Mouse (Mus musculus) G1E (cell line): ENCODE measurements around the gene Tcp1. TPM values are rescaled to one million over a fixed set of nuclear protein-coding genes. Genes with fewer than 3 reads are reported as not detected.

Experiments used
- ATAC-seq: 2 replicates; pipeline ENCODE4 v1.8.0; 2016; ENCODE audit warnings: mild to moderate bottlenecking; ENCODE audit not compliant: insufficient number of reproducible peaks, poor library complexity, low FRiP score, severe bottlenecking; ENCODE audit errors: extremely low read depth
- DNase-seq: peaks from one replicate; pipeline ENCODE4 v3.0.0; 2012; ENCODE audit warnings: low spot score
- H3K27me3 ChIP-seq: 2 replicates; pipeline ENCODE4 v1.6.1; 2012; ENCODE audit warnings: mild to moderate bottlenecking, low read length, inconsistent platforms; ENCODE audit not compliant: insufficient read depth
- H3K36me3 ChIP-seq: replicated peaks from 2 replicates; pipeline ENCODE3; 2012; ENCODE audit warnings: mild to moderate bottlenecking, inconsistent platforms
- H3K4me1 ChIP-seq: 2 replicates; pipeline ENCODE4 v1.6.1; 2012; ENCODE audit warnings: low read depth, low read length, inconsistent platforms, mixed read lengths; ENCODE audit not compliant: insufficient read depth
- H3K4me3 ChIP-seq: 2 replicates; pipeline ENCODE4 v1.5.1; 2012; ENCODE audit warnings: low read depth, mild to moderate bottlenecking, inconsistent platforms, low read length, moderate library complexity, mixed read lengths
- H3K9me3 ChIP-seq: replicated peaks from 2 replicates; pipeline ENCODE4 v1.6.1; 2012; ENCODE audit warnings: inconsistent platforms
- CTCF ChIP-seq: IDR thresholded peaks from 2 replicates; pipeline ENCODE4 v1.5.1; 2012; ENCODE audit warnings: low read depth, low read length, inconsistent platforms, mixed read lengths
- GATA1 ChIP-seq: IDR thresholded peaks from 2 replicates; pipeline ENCODE4 v1.6.1; 2012; ENCODE audit warnings: borderline replicate concordance, low read length, inconsistent platforms, mixed read lengths
- GATA2 ChIP-seq: IDR thresholded peaks from 2 replicates; pipeline ENCODE4 v1.6.1; 2012; ENCODE audit warnings: low read depth, low read length, inconsistent platforms, borderline replicate concordance
- POLR2AphosphoS5 ChIP-seq: IDR thresholded peaks from 2 replicates; pipeline ENCODE4 v1.6.1; 2012; ENCODE audit warnings: low read depth, low read length, inconsistent platforms; ENCODE audit not compliant: insufficient replicate concordance
- TAL1 ChIP-seq: conservative IDR thresholded peaks from 2 replicates; pipeline ENCODE4 v1.6.1; 2012; ENCODE audit warnings: low read depth, low read length, inconsistent platforms, mixed read lengths
- polyA plus RNA-seq: library from polyadenylated mRNA; stranded (reverse); fragments of >175 nt; gene quantifications from 2 replicates; pipeline ENCODE4 v1.2.3, GENCODE M21; 2012
- total RNA-seq, 2 experiments: library from RNA; stranded (forward) in 1 of 2; stranded (reverse) in 1 of 2; fragments of 200-1000 nt in 1 of 2; fragments of >200 nt in 1 of 2; fragmentation: Nextera tagmentation in 1 of 2; gene quantifications; 2 replicates each; pipeline ENCODE4 v1.2.3; 2014 to 2017

Tcp1 gene
- total and polyA plus RNA-seq, 3 experiments = 56.3 to 1,033 (median 429) TPM

DNA sequence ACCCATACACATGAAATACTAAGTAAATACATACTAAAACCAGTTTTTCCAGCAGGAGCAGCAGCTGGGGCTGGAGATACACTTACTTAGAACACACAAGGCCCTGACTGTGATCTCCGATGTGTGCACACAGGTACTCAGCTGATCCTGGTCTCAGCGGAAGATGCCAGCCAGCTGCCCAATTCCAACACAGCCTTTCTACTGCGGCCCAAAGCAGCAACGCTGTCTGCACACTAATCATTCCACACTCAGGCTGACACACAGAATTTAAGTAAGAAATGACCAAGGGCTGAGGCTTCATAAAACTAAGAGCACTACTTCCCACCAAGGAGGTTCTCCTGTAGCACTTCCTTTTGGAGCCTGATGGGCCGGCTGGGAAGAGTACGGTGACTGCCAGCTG, 13.2 kb upstream of the Tcp1 start:
- H3K4me1 ChIP-seq = no peaks in the 10 kb centered on the region
- H3K4me3 ChIP-seq = no peak overlapping the region
- no peaks in the 10 kb centered on the region for H3K27me3 ChIP-seq
- no peaks in the 10 kb centered on the region for H3K9me3 ChIP-seq
- TF ChIP-seq CTCF = no peak
- no peak for TF ChIP-seq POLR2AphosphoS5
- TF ChIP-seq GATA1 = no peak
- no peak for TF ChIP-seq GATA2
- TF ChIP-seq TAL1 = no peak
- H3K36me3 ChIP-seq = peaks cover 72% of the 10 kb centered on the region
- DNase-seq (no peak), ATAC-seq (no peak)

DNA sequence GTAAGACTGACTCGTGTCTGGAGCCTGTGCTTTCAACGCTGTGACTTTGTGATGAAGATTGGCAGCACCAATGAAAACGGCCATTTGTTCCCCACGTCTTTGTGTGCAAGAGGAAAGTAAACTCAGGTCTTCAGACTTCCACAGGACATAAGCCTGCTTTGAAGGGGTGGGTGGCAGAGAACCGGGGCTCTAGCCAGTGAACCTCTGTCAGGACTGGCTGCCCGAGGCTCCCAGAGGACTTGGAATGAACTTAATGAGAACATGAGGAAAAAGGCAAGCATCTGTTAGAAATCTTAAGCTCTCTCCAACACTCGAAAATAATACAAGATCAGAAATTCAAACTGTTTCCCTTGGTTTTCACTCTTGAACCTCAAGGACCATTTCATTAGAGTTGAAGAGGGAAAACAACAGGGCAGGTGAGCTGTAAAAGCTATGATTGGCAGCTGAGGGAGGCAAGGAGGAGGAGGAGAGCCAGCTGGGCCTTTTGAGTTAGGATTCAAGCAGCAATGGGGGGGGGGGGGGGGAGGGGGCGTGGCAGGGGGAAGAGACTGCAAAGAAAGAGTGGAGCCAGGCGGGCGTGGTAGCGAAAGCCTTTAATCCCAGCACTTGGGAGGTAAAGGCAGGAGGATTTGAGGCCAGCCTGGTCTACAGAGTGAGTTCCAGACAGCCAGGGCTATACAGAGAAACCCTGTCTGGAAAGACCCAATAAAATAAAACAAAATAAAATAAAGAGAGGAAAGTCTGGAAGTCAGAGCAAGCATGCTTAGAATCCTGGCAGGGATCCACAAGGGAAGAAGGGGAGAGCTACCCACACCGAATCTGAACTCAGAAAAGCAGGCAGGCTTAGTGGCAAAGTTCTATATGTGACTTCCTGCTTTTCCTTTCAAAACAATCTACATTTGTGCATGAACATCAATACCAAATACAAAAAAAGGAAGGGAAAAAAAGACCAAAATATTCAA, 11.8 kb upstream of the Tcp1 start:
- DNase-seq (no peak), ATAC-seq (no peak)
- H3K9me3 ChIP-seq = no peaks in the 10 kb centered on the region
- no peak for TF ChIP-seq CTCF
- no peak for TF ChIP-seq GATA1
- TF ChIP-seq TAL1 = no peak
- TF ChIP-seq POLR2AphosphoS5 = no peak
- no peak for TF ChIP-seq GATA2
- no peak overlapping the region for H3K4me3 ChIP-seq
- peaks cover 74% of the 10 kb centered on the region for H3K36me3 ChIP-seq
- no peaks in the 10 kb centered on the region for H3K27me3 ChIP-seq
- H3K4me1 ChIP-seq = no peaks in the 10 kb centered on the region

DNA sequence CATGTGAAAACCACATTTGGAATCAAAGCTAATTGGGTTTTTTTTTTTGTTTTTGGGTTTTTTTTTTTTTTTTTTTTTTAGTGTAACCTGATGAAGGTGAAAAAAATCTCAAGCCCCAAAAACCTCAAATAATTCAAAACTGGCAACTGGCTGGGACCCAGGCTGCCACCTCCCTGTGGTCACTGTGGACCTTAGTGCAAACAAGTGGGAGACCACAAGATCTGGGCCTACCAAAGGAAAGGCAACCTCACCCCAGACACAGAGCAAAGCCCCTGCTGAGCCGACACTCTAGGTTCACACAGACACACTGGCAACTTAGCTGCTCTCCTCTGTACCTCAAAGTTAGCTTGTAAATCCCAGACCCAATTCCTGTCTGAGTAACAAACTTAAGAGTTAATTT, 11.2 kb upstream of the Tcp1 start:
- H3K4me1 ChIP-seq = no peaks in the 10 kb centered on the region
- no peak overlapping the region for H3K4me3 ChIP-seq
- no peak for DNase-seq
- H3K36me3 ChIP-seq = peaks cover 73% of the 10 kb centered on the region
- no peak for ATAC-seq
- no peak for TF ChIP-seq POLR2AphosphoS5
- no peak for TF ChIP-seq GATA1
- no peak for TF ChIP-seq TAL1
- no peak for TF ChIP-seq CTCF
- TF ChIP-seq GATA2 = no peak
- H3K9me3 ChIP-seq = no peaks in the 10 kb centered on the region
- no peaks in the 10 kb centered on the region for H3K27me3 ChIP-seq

GRCm38 (mm10) chr17:12905810-12906209, 9.7 kb upstream of the Tcp1 start:
- peaks cover 77% of the 10 kb centered on the region for H3K36me3 ChIP-seq
- no peak for TF ChIP-seq CTCF
- TF ChIP-seq GATA1 = no peak
- no peak for TF ChIP-seq POLR2AphosphoS5
- TF ChIP-seq GATA2 = no peak
- no peak for TF ChIP-seq TAL1
- H3K4me3 ChIP-seq = no peak overlapping the region
- DNase-seq (no peak), ATAC-seq (no peak)
- H3K27me3 ChIP-seq = no peaks in the 10 kb centered on the region
- H3K9me3 ChIP-seq = no peaks in the 10 kb centered on the region
- H3K4me1 ChIP-seq = no peaks in the 10 kb centered on the region; the same call in 1 of the 2 replicates

DNA sequence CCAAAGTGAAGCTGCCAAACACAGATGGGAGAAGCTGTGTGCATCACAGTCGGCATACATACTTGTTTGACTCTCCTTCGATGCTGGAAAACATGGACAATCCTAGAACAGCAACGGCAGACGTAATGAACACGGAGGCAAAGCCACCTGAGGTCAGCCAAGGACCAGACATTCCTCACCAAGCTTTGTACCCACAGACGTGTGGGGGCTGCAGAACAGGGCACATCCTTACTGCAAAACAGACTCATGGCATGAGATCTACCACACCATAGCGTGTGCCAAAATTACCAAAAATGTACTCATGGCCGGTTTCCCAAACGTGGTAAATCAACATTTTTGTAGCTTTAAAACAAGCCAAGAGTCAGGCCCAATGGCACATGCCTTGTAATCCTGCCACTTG, 9.1 kb upstream of the Tcp1 start:
- TF ChIP-seq GATA2 (no peak), POLR2AphosphoS5 (no peak), CTCF (no peak), GATA1 (no peak), TAL1 (no peak)
- H3K36me3 ChIP-seq = peaks cover 76% of the 10 kb centered on the region
- H3K4me1 ChIP-seq = no peaks in the 10 kb centered on the region; the same call in 1 of the 2 replicates
- H3K9me3 ChIP-seq = no peaks in the 10 kb centered on the region
- no peak for ATAC-seq
- no peak overlapping the region for H3K4me3 ChIP-seq
- DNase-seq = no peak
- H3K27me3 ChIP-seq = no peaks in the 10 kb centered on the region

- ATAC-seq = no peak
- H3K36me3 ChIP-seq = peaks cover 81% of the 10 kb centered on the region
- H3K4me3 ChIP-seq = no peak within 1 kb of the TSS
- no peaks in the 10 kb centered on the region for H3K9me3 ChIP-seq
- H3K4me1 ChIP-seq = peaks cover 19% of the 10 kb centered on the region
- no peak for DNase-seq
- H3K27me3 ChIP-seq = no peaks in the 10 kb centered on the region
- TF ChIP-seq TAL1 = no peak
Observed at GRCm38 (mm10) chr17:12909361-12910280, 5.9 kb upstream of the Tcp1 start, which contains the start of gene Pnldc1. TSS of gene Pnldc1 (minus strand) at chr17:12910230.
